Mouse (Mus musculus) megakaryocyte, embryonic 14.5 days (primary cell): ENCODE measurements around the gene Slc29a1.

Experiments used
- FLI1 ChIP-seq: IDR thresholded peaks from 2 replicates; pipeline ENCODE4 v1.6.1; 2012; ENCODE audit warnings: low read length, inconsistent platforms, mixed read lengths
- GATA1 ChIP-seq: IDR thresholded peaks from 3 replicates; pipeline ENCODE4 v1.6.1; 2012; ENCODE audit warnings: mixed read lengths, low read length, inconsistent platforms, borderline replicate concordance

DNA sequence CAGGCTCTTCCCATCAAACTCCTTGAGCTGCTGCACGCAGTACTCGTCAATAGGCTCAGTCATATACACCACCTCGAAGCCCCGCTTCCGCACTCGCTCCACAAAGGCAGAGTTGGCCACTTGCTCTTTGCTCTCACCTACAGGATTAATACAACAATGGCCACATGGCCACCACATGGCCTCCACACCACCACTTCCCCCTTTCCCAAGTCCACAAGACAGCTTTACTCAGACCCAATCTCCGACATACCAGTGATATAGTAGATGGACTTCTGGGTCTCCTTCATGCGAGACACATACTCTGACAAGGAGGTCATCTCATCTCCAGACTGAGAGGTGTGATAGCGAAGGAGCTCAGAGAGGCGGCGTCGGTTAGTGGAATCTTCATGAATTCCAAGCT is 30.4 kb downstream of the Slc29a1 start:
- no peak for TF ChIP-seq GATA1
- TF ChIP-seq FLI1: no peak
